In the genomic region with DNA sequence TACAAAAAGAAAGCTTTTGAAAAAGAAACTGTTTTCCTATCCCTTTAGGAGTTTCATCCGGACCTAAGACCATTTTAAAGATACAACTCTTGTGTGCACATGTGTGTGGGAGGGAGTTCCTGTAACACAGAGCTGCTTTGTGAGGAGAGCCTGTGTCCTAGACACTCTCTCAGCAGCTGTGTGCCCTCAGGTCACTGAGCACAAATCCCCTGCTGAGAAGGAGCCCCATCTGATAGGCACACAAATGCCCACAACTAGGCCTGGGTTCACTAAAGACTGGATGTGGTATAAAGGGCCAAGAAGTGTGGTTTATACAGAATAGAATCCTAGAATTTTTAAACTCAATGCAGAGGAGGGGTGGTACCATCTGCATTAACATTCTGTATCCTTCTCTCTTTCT, we compare ENCODE assay signal across 20 mouse cellular contexts.
DNase-seq lines count a peak whose midpoint lies in the region; ATAC-seq lines count a peak whose summit lies in the region.
"Had no signal": no experiment of that assay in that cellular context is flagged by ENCODE, and none has a peak within 500 bp of the region (broad histone marks: within the 10 kb centered on the region; RNA-seq: fewer than 3 reads in every experiment).

No protein-coding gene starts in this region.

- H3K27ac ChIP-seq in hindbrain, embryonic 10.5 days, result peak overlapping the region; percentile 74
- H3K27ac ChIP-seq in hindbrain, embryonic 14.5 days, result no peak overlapping the region
- H3K27ac ChIP-seq in embryonic facial prominence, embryonic 14.5 days (replicated peaks; ENCODE audit: low read depth, low read length), result 0 out of 2 replicates have a peak overlapping the region, but pooled peaks have one; percentile 21
- H3K27ac ChIP-seq in limb, embryonic 13.5 days, result peak overlapping the region; percentile 22; the same call in 1 of the 2 replicates
- no peak overlapping the region for H3K27ac ChIP-seq in heart, embryonic 11.5 days (ENCODE audit: low read depth, low read length)
- H3K27ac ChIP-seq: hindbrain, embryonic 15.5 days; liver, embryonic 12.5 days; lung, embryonic 15.5 days; neural tube, embryonic 12.5 days; stomach, embryonic 15.5 days had no signal

- WGBS in hindbrain, embryonic 10.5 days, result 36% methylated on average over 1 of the region's 1 CpGs
- 48% methylated on average over 1 of the region's 1 CpGs for WGBS in hindbrain, embryonic 14.5 days
- 28% methylated on average over 1 of the region's 1 CpGs for WGBS in embryonic facial prominence, embryonic 14.5 days
- WGBS in limb, embryonic 13.5 days, result 17% methylated on average over 1 of the region's 1 CpGs
- 40% methylated on average over 1 of the region's 1 CpGs for WGBS in heart, embryonic 11.5 days (ENCODE audit: insufficient replicate concordance)

- no peak for ATAC-seq in hindbrain, embryonic 14.5 days (ENCODE audit: low FRiP score)
- 0 out of 2 replicates have a peak, but pooled peaks have one; percentile 2 for ATAC-seq in common myeloid progenitor, adult 5-6 weeks (replicated peaks; ENCODE audit: low read depth, poor library complexity, severe bottlenecking)
- ATAC-seq in embryonic facial prominence, embryonic 14.5 days (ENCODE audit: low read depth), result no peak
- ATAC-seq in limb, embryonic 13.5 days (ENCODE audit: low FRiP score, low read depth), result 0 out of 2 replicates have a peak, but pooled peaks have one; percentile 51
- ATAC-seq in heart, embryonic 11.5 days (replicated peaks; ENCODE audit: insufficient number of reproducible peaks, low FRiP score, low TSS enrichment), result no peak
- ATAC-seq: activated CD4-positive, CD25-positive, alpha-beta regulatory T cell, adult 4 months; liver, embryonic 12.5 days had no signal

- H3K4me1 ChIP-seq in hindbrain, embryonic 10.5 days (replicated peaks), result peaks cover 22% of the 10 kb centered on the region
- H3K4me1 ChIP-seq in hindbrain, embryonic 14.5 days (replicated peaks; ENCODE audit: control insufficient read depth, insufficient read depth, low read length), result no peaks in the 10 kb centered on the region
- H3K4me1 ChIP-seq in embryonic facial prominence, embryonic 14.5 days (ENCODE audit: control insufficient read depth, insufficient read depth, low read length), result peaks cover 2% of the 10 kb centered on the region; the same call in 1 of the 2 replicates
- H3K4me1 ChIP-seq in limb, embryonic 13.5 days, result peaks cover 16% of the 10 kb centered on the region; the same call in 1 of the 2 replicates
- H3K4me1 ChIP-seq in heart, embryonic 11.5 days (ENCODE audit: control insufficient read depth, insufficient read depth, low read length), result no peaks in the 10 kb centered on the region
- H3K4me1 ChIP-seq: hindbrain, embryonic 15.5 days; liver, embryonic 12.5 days; stomach, embryonic 15.5 days had no signal

- DNase-seq in hindbrain, embryonic 10.5 days (ENCODE audit: low spot score), result peak; percentile 47
- DNase-seq in hindbrain, embryonic 14.5 days (ENCODE audit: low spot score), result no peak
- DNase-seq in embryonic facial prominence, embryonic 14.5 days (ENCODE audit: low spot score), result peak; percentile 65
- DNase-seq in gastrocnemius, postnatal 25 days, result no peak
- DNase-seq in lung, postnatal 25 days (ENCODE audit: low spot score), result no peak
- DNase-seq: adrenal gland, postnatal 36 days; cerebellum, postnatal 25 days; kidney, adult 18-20 months; kidney, postnatal 25 days; right cerebral cortex, adult 18-20 months had no signal

- H3K27me3 ChIP-seq in hindbrain, embryonic 10.5 days (ENCODE audit: insufficient read depth, poor library complexity, severe bottlenecking), result no peaks in the 10 kb centered on the region
- H3K27me3 ChIP-seq in hindbrain, embryonic 14.5 days (ENCODE audit: control insufficient read depth, insufficient read depth, low read length), result no peaks in the 10 kb centered on the region
- H3K27me3 ChIP-seq in embryonic facial prominence, embryonic 14.5 days (replicated peaks; ENCODE audit: control insufficient read depth, insufficient read depth, low read length), result no peaks in the 10 kb centered on the region
- no peaks in the 10 kb centered on the region for H3K27me3 ChIP-seq in limb, embryonic 13.5 days
- no peaks in the 10 kb centered on the region for H3K27me3 ChIP-seq in heart, embryonic 11.5 days (ENCODE audit: control insufficient read depth, insufficient read depth, low read length)
- H3K27me3 ChIP-seq: hindbrain, embryonic 15.5 days; liver, embryonic 12.5 days; lung, embryonic 15.5 days; neural tube, embryonic 12.5 days; stomach, embryonic 15.5 days had no signal

- no peaks in the 10 kb centered on the region for H3K36me3 ChIP-seq in hindbrain, embryonic 10.5 days
- no peaks in the 10 kb centered on the region for H3K36me3 ChIP-seq in hindbrain, embryonic 14.5 days (replicated peaks; ENCODE audit: control insufficient read depth, insufficient read depth)
- no peaks in the 10 kb centered on the region for H3K36me3 ChIP-seq in embryonic facial prominence, embryonic 14.5 days (ENCODE audit: control insufficient read depth, insufficient read depth, low read length)
- H3K36me3 ChIP-seq in limb, embryonic 13.5 days, result no peaks in the 10 kb centered on the region
- no peaks in the 10 kb centered on the region for H3K36me3 ChIP-seq in heart, embryonic 11.5 days (ENCODE audit: control insufficient read depth, insufficient read depth, low read length)
- H3K36me3 ChIP-seq: hindbrain, embryonic 15.5 days; liver, embryonic 12.5 days; lung, embryonic 15.5 days; neural tube, embryonic 12.5 days; stomach, embryonic 15.5 days had no signal

- no peaks in the 10 kb centered on the region for H3K9me3 ChIP-seq in hindbrain, embryonic 10.5 days
- H3K9me3 ChIP-seq in hindbrain, embryonic 14.5 days (ENCODE audit: control insufficient read depth, low read length), result no peaks in the 10 kb centered on the region
- H3K9me3 ChIP-seq in embryonic facial prominence, embryonic 14.5 days (ENCODE audit: control insufficient read depth, low read length), result no peaks in the 10 kb centered on the region
- no peaks in the 10 kb centered on the region for H3K9me3 ChIP-seq in limb, embryonic 13.5 days
- H3K9me3 ChIP-seq in heart, embryonic 11.5 days (replicated peaks; ENCODE audit: control insufficient read depth, low read length), result no peaks in the 10 kb centered on the region
- H3K9me3 ChIP-seq: hindbrain, embryonic 15.5 days; liver, embryonic 12.5 days; lung, embryonic 15.5 days; neural tube, embryonic 12.5 days; stomach, embryonic 15.5 days had no signal

- H3K4me3 ChIP-seq in hindbrain, embryonic 10.5 days, result no peak overlapping the region
- no peak overlapping the region for H3K4me3 ChIP-seq in hindbrain, embryonic 14.5 days (replicated peaks; ENCODE audit: low read length)
- H3K4me3 ChIP-seq in embryonic facial prominence, embryonic 14.5 days (ENCODE audit: low read depth, low read length), result no peak overlapping the region
- no peak overlapping the region for H3K4me3 ChIP-seq in limb, embryonic 13.5 days
- no peak overlapping the region for H3K4me3 ChIP-seq in heart, embryonic 11.5 days (ENCODE audit: low read depth, low read length)
- H3K4me3 ChIP-seq: erythroblast, embryonic 14.5 days; hindbrain, embryonic 15.5 days; liver, embryonic 12.5 days; lung, embryonic 15.5 days; neural tube, embryonic 12.5 days; stomach, embryonic 15.5 days had no signal

- no peak overlapping the region for H3K4me2 ChIP-seq in hindbrain, embryonic 14.5 days (replicated peaks)
- no peak overlapping the region for H3K4me2 ChIP-seq in embryonic facial prominence, embryonic 14.5 days (ENCODE audit: low read depth, low read length)
- no peak overlapping the region for H3K4me2 ChIP-seq in limb, embryonic 13.5 days (replicated peaks)
- no peak overlapping the region for H3K4me2 ChIP-seq in heart, embryonic 11.5 days
- H3K4me2 ChIP-seq: hindbrain, embryonic 15.5 days; liver, embryonic 12.5 days; lung, embryonic 15.5 days; neural tube, embryonic 12.5 days; stomach, embryonic 15.5 days had no signal

- H3K9ac ChIP-seq in hindbrain, embryonic 14.5 days, result no peak overlapping the region
- no peak overlapping the region for H3K9ac ChIP-seq in embryonic facial prominence, embryonic 14.5 days (ENCODE audit: low read depth, low read length)
- no peak overlapping the region for H3K9ac ChIP-seq in limb, embryonic 13.5 days
- H3K9ac ChIP-seq in heart, embryonic 11.5 days (ENCODE audit: low read depth, low read length), result no peak overlapping the region
- H3K9ac ChIP-seq: hindbrain, embryonic 15.5 days; liver, embryonic 12.5 days; lung, embryonic 15.5 days; neural tube, embryonic 12.5 days; stomach, embryonic 15.5 days had no signal

Comparison
In these comparisons a context has a peak if more than half of its experiments do, and no peak if none do; other contexts are left out.
1. DNase-seq: peak in hindbrain, embryonic 10.5 days (single experiment) and embryonic facial prominence, embryonic 14.5 days (single experiment); none in hindbrain, embryonic 14.5 days (single experiment), gastrocnemius, postnatal 25 days (single experiment) and lung, postnatal 25 days (single experiment).
2. H3K27ac ChIP-seq: peak in hindbrain, embryonic 10.5 days (single experiment), embryonic facial prominence, embryonic 14.5 days (single experiment) and limb, embryonic 13.5 days (single experiment); none in hindbrain, embryonic 14.5 days (single experiment) and heart, embryonic 11.5 days (single experiment).
3. ATAC-seq: peak in common myeloid progenitor, adult 5-6 weeks (single experiment) and limb, embryonic 13.5 days (single experiment); none in hindbrain, embryonic 14.5 days (single experiment), embryonic facial prominence, embryonic 14.5 days (single experiment) and heart, embryonic 11.5 days (single experiment).